In the genomic region with DNA sequence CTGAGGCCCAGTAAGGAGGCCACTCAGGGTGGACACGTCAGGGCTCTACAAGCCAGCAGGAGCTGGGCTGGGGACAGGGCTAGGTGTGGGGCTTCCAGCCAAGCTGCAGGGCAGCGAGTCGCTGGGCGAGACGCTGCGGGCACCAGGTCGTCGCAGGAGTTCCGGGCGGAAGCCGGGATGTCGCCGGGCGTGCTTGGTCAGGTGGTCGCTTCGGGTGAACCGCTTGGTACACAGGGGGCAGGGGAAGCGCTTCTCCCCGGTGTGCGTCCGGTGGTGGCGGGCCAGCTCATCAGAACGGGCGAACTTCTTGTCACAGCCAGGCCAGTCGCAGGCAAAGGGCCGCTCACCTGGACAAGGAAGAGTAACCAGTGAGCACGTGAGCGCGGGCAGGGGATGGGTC, we compare ENCODE assay signal across 20 mouse cellular contexts. TPM values are rescaled to one million over a fixed set of nuclear protein-coding genes. Genes with fewer than 3 reads are reported as not detected.
DNase-seq lines count a peak whose midpoint lies in the region; ATAC-seq and TF ChIP-seq lines count a peak whose summit lies in the region.
"Had no signal": no experiment of that assay in that cellular context is flagged by ENCODE, and none has a peak within 500 bp of the region (broad histone marks: within the 10 kb centered on the region; RNA-seq: fewer than 3 reads in every experiment).

No protein-coding gene starts in this region.

- 95% methylated on average over 29 of the region's 29 CpGs for WGBS in heart, embryonic 10.5 days
- WGBS in midbrain, embryonic 12.5 days: 97% methylated on average over 29 of the region's 29 CpGs
- WGBS in midbrain, embryonic 14.5 days: 95% methylated on average over 29 of the region's 29 CpGs
- 94% methylated on average over 29 of the region's 29 CpGs for WGBS in embryonic facial prominence, embryonic 10.5 days
- WGBS in liver, postnatal 0 days (ENCODE audit: insufficient replicate concordance): 95% methylated on average over 29 of the region's 29 CpGs
- 93% methylated on average over 29 of the region's 29 CpGs for WGBS in stomach, postnatal 0 days

- ATAC-seq in midbrain, embryonic 12.5 days (ENCODE audit: low FRiP score, low read depth): no peak
- ATAC-seq in midbrain, embryonic 14.5 days (ENCODE audit: low FRiP score, low TSS enrichment): no peak
- ATAC-seq in liver, postnatal 0 days: no peak
- ATAC-seq in stomach, postnatal 0 days (ENCODE audit: low FRiP score, low TSS enrichment): no peak
- ATAC-seq: forebrain, embryonic 16.5 days; inflammation-experienced regulatory T-cells, adult 6 months; midbrain, embryonic 15.5 days had no signal

- 0 out of 2 replicates have a peak overlapping the region, but pooled peaks have one; percentile 8 for H3K4me3 ChIP-seq in heart, embryonic 10.5 days
- no peak overlapping the region for H3K4me3 ChIP-seq in midbrain, embryonic 12.5 days
- no peak overlapping the region for H3K4me3 ChIP-seq in midbrain, embryonic 14.5 days (replicated peaks; ENCODE audit: low read depth, low read length)
- H3K4me3 ChIP-seq in embryonic facial prominence, embryonic 10.5 days: 0 out of 2 replicates have a peak overlapping the region, but pooled peaks have one; percentile 17
- H3K4me3 ChIP-seq in liver, postnatal 0 days (ENCODE audit: low read depth, low read length): no peak overlapping the region
- H3K4me3 ChIP-seq in stomach, postnatal 0 days (ENCODE audit: low read depth, low read length): no peak overlapping the region
- H3K4me3 ChIP-seq: midbrain, embryonic 15.5 days; myocyte; stomach, embryonic 15.5 days had no signal

- no peak for TF ChIP-seq EP300 in liver, postnatal 0 days (IDR thresholded peaks at IDR 0.05; ENCODE audit: low read depth)
- TF ChIP-seq EP300 in stomach, postnatal 0 days (optimal IDR thresholded peaks at IDR 0.05): no peak

- peaks cover 66% of the 10 kb centered on the region for H3K4me1 ChIP-seq in heart, embryonic 10.5 days
- peaks cover 52% of the 10 kb centered on the region for H3K4me1 ChIP-seq in midbrain, embryonic 12.5 days
- H3K4me1 ChIP-seq in midbrain, embryonic 14.5 days (ENCODE audit: control insufficient read depth, insufficient read depth, low read length): peaks cover 22% of the 10 kb centered on the region
- peaks cover 58% of the 10 kb centered on the region for H3K4me1 ChIP-seq in embryonic facial prominence, embryonic 10.5 days
- H3K4me1 ChIP-seq in liver, postnatal 0 days (ENCODE audit: insufficient read depth): peaks cover 52% of the 10 kb centered on the region
- H3K4me1 ChIP-seq in stomach, postnatal 0 days (replicated peaks; ENCODE audit: control insufficient read depth, insufficient read depth): peaks cover 12% of the 10 kb centered on the region

- no peak overlapping the region for H3K4me2 ChIP-seq in midbrain, embryonic 12.5 days (replicated peaks)
- H3K4me2 ChIP-seq in midbrain, embryonic 14.5 days (ENCODE audit: low read length): no peak overlapping the region
- H3K4me2 ChIP-seq in liver, postnatal 0 days (ENCODE audit: low read depth, low read length): 0 out of 2 replicates have a peak overlapping the region, but pooled peaks have one; percentile 99
- H3K4me2 ChIP-seq in stomach, postnatal 0 days (replicated peaks; ENCODE audit: low read depth): no peak overlapping the region
- H3K4me2 ChIP-seq: midbrain, embryonic 15.5 days had no signal

- TF ChIP-seq CTCF in liver, postnatal 0 days (IDR thresholded peaks at IDR 0.05; ENCODE audit: low read depth): no peak
- no peak for TF ChIP-seq CTCF in stomach, postnatal 0 days (IDR thresholded peaks at IDR 0.05; ENCODE audit: low read depth)

- no peak overlapping the region for H3K27ac ChIP-seq in heart, embryonic 10.5 days
- H3K27ac ChIP-seq in midbrain, embryonic 12.5 days (replicated peaks): 0 out of 2 replicates have a peak overlapping the region, but pooled peaks have one; percentile 35
- H3K27ac ChIP-seq in midbrain, embryonic 14.5 days (replicated peaks; ENCODE audit: low read depth, low read length): no peak overlapping the region
- H3K27ac ChIP-seq in embryonic facial prominence, embryonic 10.5 days (replicated peaks): no peak overlapping the region
- H3K27ac ChIP-seq in liver, postnatal 0 days (ENCODE audit: low read depth): 0 out of 2 replicates have a peak overlapping the region, but pooled peaks have one; percentile 11
- no peak overlapping the region for H3K27ac ChIP-seq in stomach, postnatal 0 days (replicated peaks)
- H3K27ac ChIP-seq: macrophage; midbrain, embryonic 15.5 days; stomach, embryonic 15.5 days had no signal

- DNase-seq in heart, embryonic 10.5 days (ENCODE audit: low spot score): no peak
- no peak for DNase-seq in heart, adult 9 months (ENCODE audit: low spot score in 2 of 2)
- no peak for DNase-seq in midbrain, embryonic 14.5 days
- no peak for DNase-seq in embryonic facial prominence, embryonic 10.5 days (ENCODE audit: low spot score)
- no peak for DNase-seq in liver, postnatal 0 days
- DNase-seq in layer of hippocampus, adult 11-12 months (ENCODE audit: low spot score): no peak
- no peak for DNase-seq in stomach, postnatal 0 days (ENCODE audit: low spot score)
- DNase-seq: adrenal gland, postnatal 36 days; cerebellum, adult 18-20 months; heart, adult 11 months; lung, adult 2 months; right cerebral cortex, postnatal 14 days; thymus, adult 2 months had no signal

- no peak overlapping the region for H3K9ac ChIP-seq in midbrain, embryonic 12.5 days (replicated peaks)
- no peak overlapping the region for H3K9ac ChIP-seq in midbrain, embryonic 14.5 days (replicated peaks; ENCODE audit: low read length)
- no peak overlapping the region; the same call in 1 of the 2 replicates for H3K9ac ChIP-seq in liver, postnatal 0 days (replicated peaks)
- H3K9ac ChIP-seq in stomach, postnatal 0 days (ENCODE audit: low read length): no peak overlapping the region
- H3K9ac ChIP-seq: midbrain, embryonic 15.5 days; stomach, embryonic 15.5 days had no signal

- H3K36me3 ChIP-seq in heart, embryonic 10.5 days: peaks cover 18% of the 10 kb centered on the region
- no peaks in the 10 kb centered on the region for H3K36me3 ChIP-seq in midbrain, embryonic 12.5 days
- peaks cover 10% of the 10 kb centered on the region for H3K36me3 ChIP-seq in midbrain, embryonic 14.5 days (ENCODE audit: control insufficient read depth, insufficient read depth, low read length)
- H3K36me3 ChIP-seq in embryonic facial prominence, embryonic 10.5 days (replicated peaks): peaks cover 21% of the 10 kb centered on the region
- H3K36me3 ChIP-seq in liver, postnatal 0 days (replicated peaks; ENCODE audit: insufficient read depth, low read length): peaks cover 10% of the 10 kb centered on the region; the same call in 1 of the 2 replicates
- H3K36me3 ChIP-seq in stomach, postnatal 0 days (ENCODE audit: control insufficient read depth, insufficient read depth, low read length): no peaks in the 10 kb centered on the region
- H3K36me3 ChIP-seq: midbrain, embryonic 15.5 days had no signal

- H3K27me3 ChIP-seq in heart, embryonic 10.5 days (ENCODE audit: insufficient read depth, poor library complexity, severe bottlenecking): no peaks in the 10 kb centered on the region
- no peaks in the 10 kb centered on the region for H3K27me3 ChIP-seq in midbrain, embryonic 12.5 days
- H3K27me3 ChIP-seq in midbrain, embryonic 14.5 days (ENCODE audit: control insufficient read depth, insufficient read depth, low read length): no peaks in the 10 kb centered on the region
- H3K27me3 ChIP-seq in embryonic facial prominence, embryonic 10.5 days (replicated peaks; ENCODE audit: low read depth, poor library complexity, severe bottlenecking): no peaks in the 10 kb centered on the region
- no peaks in the 10 kb centered on the region for H3K27me3 ChIP-seq in liver, postnatal 0 days (ENCODE audit: insufficient read depth, low read length)
- no peaks in the 10 kb centered on the region for H3K27me3 ChIP-seq in stomach, postnatal 0 days (ENCODE audit: control insufficient read depth, insufficient read depth, low read length)
- H3K27me3 ChIP-seq: midbrain, embryonic 15.5 days; stomach, embryonic 15.5 days had no signal

- no peaks in the 10 kb centered on the region for H3K9me3 ChIP-seq in heart, embryonic 10.5 days
- H3K9me3 ChIP-seq in midbrain, embryonic 12.5 days: no peaks in the 10 kb centered on the region
- no peaks in the 10 kb centered on the region for H3K9me3 ChIP-seq in midbrain, embryonic 14.5 days (ENCODE audit: control insufficient read depth, low read length)
- H3K9me3 ChIP-seq in embryonic facial prominence, embryonic 10.5 days: no peaks in the 10 kb centered on the region
- no peaks in the 10 kb centered on the region for H3K9me3 ChIP-seq in liver, postnatal 0 days (ENCODE audit: low read length)
- no peaks in the 10 kb centered on the region for H3K9me3 ChIP-seq in stomach, postnatal 0 days (ENCODE audit: control insufficient read depth, low read length)
- H3K9me3 ChIP-seq: midbrain, embryonic 15.5 days; stomach, embryonic 15.5 days had no signal

RNA-seq across cellular contexts. Expression of a gene that starts 7.5 kb away (rescaled TPM):
- polyA plus RNA-seq in heart, embryonic 10.5 days (2016; fragmentation: Nextera tagmentation; extraction: Ambion mirVana): 25.1 and 26.9 TPM in 2 replicates
- 36.5 and 37.3 TPM in 2 replicates for polyA plus RNA-seq in midbrain, embryonic 12.5 days (2016; fragmentation: Nextera tagmentation; extraction: Ambion mirVana)
- polyA plus RNA-seq in midbrain, embryonic 14.5 days (2014; fragmentation: Nextera tagmentation; extraction: Ambion mirVana): 31.7 and 34.2 TPM in 2 replicates
- 34.7 and 35.0 TPM in 2 replicates for polyA plus RNA-seq in embryonic facial prominence, embryonic 10.5 days (2016; fragmentation: Nextera tagmentation; extraction: Ambion mirVana)
- 7.4 and 8.1 TPM in 2 replicates for polyA plus RNA-seq in liver, postnatal 0 days (2015; fragmentation: Nextera tagmentation; extraction: Ambion mirVana)
- 7.1 and 8.5 TPM in 2 replicates for polyA plus RNA-seq in stomach, postnatal 0 days (2015; fragmentation: Nextera tagmentation; extraction: Ambion mirVana)

RNA-seq across cellular contexts. Expression of a gene that starts 8.2 kb away (rescaled TPM):
- polyA plus RNA-seq in heart, embryonic 10.5 days (2016; fragmentation: Nextera tagmentation; extraction: Ambion mirVana): 7.9 and 8.1 TPM in 2 replicates
- 6.1 and 6.2 TPM in 2 replicates for polyA plus RNA-seq in midbrain, embryonic 12.5 days (2016; fragmentation: Nextera tagmentation; extraction: Ambion mirVana)
- 4.9 and 5.0 TPM in 2 replicates for polyA plus RNA-seq in midbrain, embryonic 14.5 days (2014; fragmentation: Nextera tagmentation; extraction: Ambion mirVana)
- 8.5 TPM in 2 replicates for polyA plus RNA-seq in embryonic facial prominence, embryonic 10.5 days (2016; fragmentation: Nextera tagmentation; extraction: Ambion mirVana)
- polyA plus RNA-seq in liver, postnatal 0 days (2015; fragmentation: Nextera tagmentation; extraction: Ambion mirVana): 6.1 and 6.5 TPM in 2 replicates
- 8.3 and 8.4 TPM in 2 replicates for polyA plus RNA-seq in stomach, postnatal 0 days (2015; fragmentation: Nextera tagmentation; extraction: Ambion mirVana)

RNA-seq across cellular contexts. Expression of a gene that starts 21.3 kb away (rescaled TPM):
- 94.1 and 120 TPM in 2 replicates for polyA plus RNA-seq in heart, embryonic 10.5 days (2016; fragmentation: Nextera tagmentation; extraction: Ambion mirVana)
- 104 and 105 TPM in 2 replicates for polyA plus RNA-seq in midbrain, embryonic 12.5 days (2016; fragmentation: Nextera tagmentation; extraction: Ambion mirVana)
- 128 and 151 TPM in 2 replicates for polyA plus RNA-seq in midbrain, embryonic 14.5 days (2014; fragmentation: Nextera tagmentation; extraction: Ambion mirVana)
- 79.8 and 84.9 TPM in 2 replicates for polyA plus RNA-seq in embryonic facial prominence, embryonic 10.5 days (2016; fragmentation: Nextera tagmentation; extraction: Ambion mirVana)
- polyA plus RNA-seq in liver, postnatal 0 days (2015; fragmentation: Nextera tagmentation; extraction: Ambion mirVana): 50.2 and 59.3 TPM in 2 replicates
- 92.5 and 103 TPM in 2 replicates for polyA plus RNA-seq in stomach, postnatal 0 days (2015; fragmentation: Nextera tagmentation; extraction: Ambion mirVana)

RNA-seq across cellular contexts. Expression of a gene that starts 30.0 kb away (rescaled TPM):
- polyA plus RNA-seq in heart, embryonic 10.5 days (2016; fragmentation: Nextera tagmentation; extraction: Ambion mirVana): 0.31 and 0.32 TPM in 2 replicates
- polyA plus RNA-seq in midbrain, embryonic 12.5 days (2016; fragmentation: Nextera tagmentation; extraction: Ambion mirVana): 0.78 and 0.97 TPM in 2 replicates
- polyA plus RNA-seq in midbrain, embryonic 14.5 days (2014; fragmentation: Nextera tagmentation; extraction: Ambion mirVana): 0.76 and 0.78 TPM in 2 replicates
- polyA plus RNA-seq in embryonic facial prominence, embryonic 10.5 days (2016; fragmentation: Nextera tagmentation; extraction: Ambion mirVana): 0.51 and 0.75 TPM in 2 replicates
- polyA plus RNA-seq in liver, postnatal 0 days (2015; fragmentation: Nextera tagmentation; extraction: Ambion mirVana): not detected in 2 replicates
- 0.02 and 0.10 TPM in 2 replicates for polyA plus RNA-seq in stomach, postnatal 0 days (2015; fragmentation: Nextera tagmentation; extraction: Ambion mirVana)
- polyA plus RNA-seq: inflammation-experienced regulatory T-cells, adult 6 months; macrophage had no signal

RNA-seq across cellular contexts. Expression of a gene that starts 33.8 kb away (rescaled TPM):
- polyA plus RNA-seq in heart, embryonic 10.5 days (2016; fragmentation: Nextera tagmentation; extraction: Ambion mirVana): 97.4 and 97.9 TPM in 2 replicates
- 63.1 and 68.4 TPM in 2 replicates for polyA plus RNA-seq in midbrain, embryonic 12.5 days (2016; fragmentation: Nextera tagmentation; extraction: Ambion mirVana)
- polyA plus RNA-seq in midbrain, embryonic 14.5 days (2014; fragmentation: Nextera tagmentation; extraction: Ambion mirVana): 62.1 and 67.6 TPM in 2 replicates
- polyA plus RNA-seq in embryonic facial prominence, embryonic 10.5 days (2016; fragmentation: Nextera tagmentation; extraction: Ambion mirVana): 84.8 and 88.2 TPM in 2 replicates
- polyA plus RNA-seq in liver, postnatal 0 days (2015; fragmentation: Nextera tagmentation; extraction: Ambion mirVana): 27.5 and 29.2 TPM in 2 replicates
- polyA plus RNA-seq in stomach, postnatal 0 days (2015; fragmentation: Nextera tagmentation; extraction: Ambion mirVana): 67.8 and 77.3 TPM in 2 replicates

Comparison
In these comparisons a context has a peak if more than half of its experiments do, and no peak if none do; other contexts are left out.
1. H3K27ac ChIP-seq: peak in midbrain, embryonic 12.5 days (single experiment) and liver, postnatal 0 days (single experiment); none in heart, embryonic 10.5 days (single experiment), midbrain, embryonic 14.5 days (single experiment), embryonic facial prominence, embryonic 10.5 days (single experiment) and stomach, postnatal 0 days (single experiment).
2. H3K4me3 ChIP-seq: peak in heart, embryonic 10.5 days (single experiment) and embryonic facial prominence, embryonic 10.5 days (single experiment); none in midbrain, embryonic 12.5 days (single experiment), midbrain, embryonic 14.5 days (single experiment), liver, postnatal 0 days (single experiment) and stomach, postnatal 0 days (single experiment).